Mouse (Mus musculus): ENCODE data around the gene Nt5c2.
A peak's percentile ranks its signal among the peaks of the same experiment; 100 is the strongest.

Nt5c2 gene

DNA sequence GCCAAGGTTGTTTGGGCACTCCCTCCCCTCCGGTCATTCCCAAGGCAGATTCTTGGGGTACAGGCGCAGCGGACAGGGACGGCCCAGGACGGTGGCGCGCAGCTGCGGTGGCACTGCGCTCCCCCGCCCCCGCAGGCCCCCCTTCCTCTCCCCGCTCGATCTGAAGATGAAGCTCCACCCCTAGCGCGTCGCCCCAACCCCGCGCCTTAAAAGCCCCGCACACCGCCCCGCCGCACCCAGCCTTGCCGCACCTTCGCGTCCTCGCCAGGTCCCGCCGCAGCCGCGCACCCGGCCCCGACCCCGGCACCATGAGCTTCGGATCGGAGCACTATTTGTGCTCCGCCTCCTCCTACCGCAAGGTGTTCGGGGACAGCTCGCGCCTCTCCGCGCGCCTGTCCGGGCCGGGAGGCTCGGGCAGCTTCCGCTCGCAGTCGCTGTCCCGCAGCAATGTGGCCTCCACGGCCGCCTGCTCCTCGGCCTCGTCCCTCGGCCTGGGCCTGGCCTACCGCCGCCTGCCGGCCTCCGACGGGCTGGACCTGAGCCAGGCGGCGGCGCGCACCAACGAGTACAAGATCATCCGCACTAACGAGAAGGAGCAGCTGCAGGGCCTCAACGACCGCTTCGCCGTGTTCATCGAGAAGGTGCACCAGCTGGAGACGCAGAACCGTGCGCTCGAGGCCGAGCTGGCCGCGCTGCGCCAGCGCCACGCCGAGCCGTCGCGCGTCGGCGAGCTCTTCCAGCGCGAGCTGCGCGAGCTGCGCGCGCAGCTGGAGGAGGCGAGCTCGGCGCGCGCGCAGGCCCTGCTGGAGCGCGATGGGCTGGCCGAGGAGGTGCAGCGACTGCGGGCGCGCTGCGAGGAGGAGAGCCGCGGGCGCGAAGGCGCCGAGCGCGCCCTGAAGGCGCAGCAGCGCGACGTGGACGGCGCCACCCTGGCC is at the start of gene Nt5c2, which contains the start of gene Ina:
Gene Nt5c2, minus strand, starts transcription at position 707 of the 935 bp plus-strand sequence.
Gene Ina, plus strand, starts transcription at position 252 of the 935 bp plus-strand sequence.
- DNase-seq (ENCODE audit: low spot score): no peak

DNA sequence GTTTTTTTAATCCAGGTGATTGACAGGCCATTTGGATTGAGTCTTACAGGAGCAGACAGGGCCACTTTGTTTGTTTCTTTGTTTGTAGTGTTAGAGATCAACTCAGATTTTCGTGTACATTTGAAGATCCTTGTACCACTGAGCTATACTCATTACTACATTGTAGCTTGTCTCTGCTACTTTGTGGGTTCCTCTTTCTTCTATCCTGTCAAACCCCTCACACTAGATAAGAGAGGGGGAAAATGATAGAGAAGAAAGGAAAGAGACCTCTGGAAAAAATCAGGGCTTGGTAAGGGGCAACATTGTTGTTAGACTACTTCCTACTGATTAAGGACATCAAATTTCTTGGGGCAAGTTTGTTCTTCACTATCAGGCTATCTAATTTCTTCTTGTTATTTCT is 42.7 kb upstream of the Nt5c2 start:
- DNase-seq (ENCODE audit: low spot score): no peak

DNA sequence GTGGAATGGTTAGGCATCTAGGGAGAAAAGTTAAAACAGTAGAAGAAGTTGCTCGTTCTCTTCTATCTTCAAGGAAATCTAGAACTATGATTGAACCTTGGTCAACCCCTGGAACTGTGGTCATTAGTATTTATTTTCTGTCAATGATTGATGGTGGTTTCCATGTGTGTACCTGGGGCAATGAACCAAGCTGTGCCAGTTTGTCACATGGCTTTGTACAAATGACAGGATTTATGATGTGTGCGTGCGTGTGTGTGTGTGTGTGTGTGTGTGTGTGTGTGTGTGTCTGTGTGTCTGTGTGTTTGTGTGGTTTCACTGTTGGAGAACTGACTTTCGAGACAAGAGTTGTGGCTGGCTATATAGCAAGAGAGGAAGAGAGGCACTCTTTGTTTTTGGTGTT is 38.5 kb upstream of the Nt5c2 start:
- no peak for DNase-seq (ENCODE audit: low spot score)

DNA sequence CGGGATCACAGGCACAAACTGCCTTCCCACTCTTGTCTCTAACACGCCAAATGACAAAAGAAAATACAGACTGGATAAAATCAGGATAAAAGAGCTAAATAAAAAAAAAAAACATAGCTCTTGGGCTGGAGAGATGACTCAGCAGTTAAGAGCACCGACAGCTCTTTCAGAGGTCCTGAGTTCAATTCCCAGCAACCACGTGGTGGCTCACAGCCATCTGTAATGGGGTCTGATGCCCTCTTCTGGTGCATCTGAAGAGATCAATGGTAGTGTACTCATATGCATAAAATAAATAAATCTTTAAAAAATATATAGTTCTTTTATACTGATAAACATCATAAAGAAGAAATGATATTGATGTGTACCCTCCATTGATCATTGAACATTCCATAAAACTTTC is 38.0 kb upstream of the Nt5c2 start:
- DNase-seq (ENCODE audit: low spot score): no peak

DNA sequence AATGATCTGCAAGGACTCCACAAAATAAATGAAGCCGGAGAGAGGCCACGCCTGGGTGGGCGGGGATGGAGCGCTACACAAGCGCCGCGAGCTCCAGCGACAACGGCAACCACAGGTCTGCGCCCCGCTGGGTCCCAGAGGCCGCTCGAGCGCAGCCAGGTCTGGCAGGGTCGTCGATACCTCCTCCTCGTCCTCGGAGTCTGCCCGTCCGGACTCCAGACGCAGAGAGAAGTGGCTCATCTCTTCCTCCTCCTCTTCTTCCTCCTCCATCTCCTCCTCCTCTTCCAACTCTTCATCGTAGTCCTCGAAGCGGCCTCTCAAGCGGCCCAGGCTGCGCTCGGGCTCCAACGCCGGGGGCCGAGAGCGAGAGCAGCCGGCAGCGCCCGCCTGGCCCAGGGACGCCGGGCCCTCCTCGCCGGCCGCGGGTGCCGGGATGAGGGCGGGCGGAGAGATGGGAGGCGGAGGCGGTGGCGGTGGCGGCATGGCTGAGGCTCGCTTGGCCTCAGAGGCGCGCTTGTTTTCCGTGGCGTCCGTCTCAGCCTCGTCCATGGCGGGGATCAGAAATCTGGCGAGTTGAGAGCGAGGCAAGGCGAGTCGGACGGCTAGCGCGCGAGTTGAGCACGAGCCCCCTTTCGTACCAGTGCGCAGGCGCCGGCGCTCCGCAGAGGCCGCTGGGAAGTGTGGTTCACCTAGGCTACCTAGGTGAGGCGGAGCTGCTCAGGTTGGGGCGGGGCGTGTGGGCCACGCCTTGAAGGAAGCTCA is 35.5 kb upstream of the Nt5c2 start, which contains the start of gene Pcgf6:
Gene Pcgf6, minus strand, starts transcription at position 636 of the 762 bp plus-strand sequence.
- peak; percentile 18 for DNase-seq (ENCODE audit: low spot score)

DNA sequence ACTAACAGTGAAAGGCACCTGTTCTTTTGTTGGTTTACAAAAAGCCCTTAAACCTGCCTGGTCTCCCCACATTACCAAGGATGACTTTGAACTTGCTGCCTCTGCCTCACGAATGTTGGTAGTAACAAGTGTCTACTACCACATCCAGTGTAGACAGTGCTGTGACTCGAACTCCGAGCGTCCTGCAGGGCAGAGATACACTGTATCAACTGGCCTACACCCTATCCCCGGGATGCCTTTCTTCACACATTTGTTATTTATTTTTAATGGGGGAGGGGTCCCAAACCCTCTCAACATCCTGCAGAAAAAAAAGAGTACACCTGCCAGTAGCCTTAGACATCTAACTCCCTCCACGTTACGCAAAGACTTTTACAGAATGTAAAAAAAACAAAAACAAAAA is 34.9 kb upstream of the Nt5c2 start:
- DNase-seq (ENCODE audit: low spot score): no peak

DNA sequence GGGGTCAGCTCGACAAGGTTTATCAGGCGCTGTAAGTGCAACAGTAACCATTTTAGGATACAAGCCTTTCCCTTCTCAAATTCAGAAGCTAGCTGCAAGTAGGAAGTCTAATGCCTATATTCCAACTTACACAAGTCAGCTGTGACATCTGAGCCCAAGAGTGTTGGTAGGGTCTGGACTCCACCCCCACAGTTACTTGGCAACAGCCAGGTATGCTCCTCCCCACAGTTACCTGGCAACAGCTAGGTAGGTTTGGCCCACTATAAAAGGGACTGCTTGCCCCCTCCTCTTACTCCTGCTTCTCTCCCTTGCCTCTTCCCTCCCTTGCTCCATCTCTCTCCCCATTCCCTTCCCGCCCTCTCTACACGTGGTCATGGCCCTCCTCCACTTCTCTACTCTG is 34.1 kb upstream of the Nt5c2 start:
- no peak for DNase-seq (ENCODE audit: low spot score)

DNA sequence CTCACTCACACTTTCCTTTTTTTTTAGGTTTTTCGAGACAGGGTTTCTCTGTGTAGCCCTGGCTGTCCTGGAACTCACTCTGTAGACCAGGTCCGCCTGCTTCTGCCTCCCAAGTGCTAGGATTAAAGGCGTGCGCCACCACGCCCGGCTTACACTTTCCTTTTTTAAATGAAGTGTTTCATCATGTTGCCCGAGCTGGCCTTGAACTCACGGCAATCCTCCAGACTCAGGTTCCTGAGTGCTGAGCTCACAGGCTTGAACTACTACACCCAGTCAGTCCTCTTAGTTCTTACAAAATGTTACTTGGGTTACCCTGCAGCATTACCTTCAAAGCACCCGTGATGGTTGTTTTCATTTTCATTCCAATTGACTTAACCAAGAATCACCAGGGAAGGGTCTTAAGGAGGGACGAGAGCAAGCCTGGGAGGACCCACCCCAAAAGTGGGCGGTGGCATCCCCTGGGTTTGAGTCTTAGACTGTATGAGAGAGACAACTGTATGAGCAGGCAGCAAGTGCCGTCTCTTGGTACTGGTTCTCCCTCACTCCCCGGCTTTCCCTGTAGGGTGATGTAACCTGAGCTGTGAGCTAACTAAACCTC is 32.4 kb upstream of the Nt5c2 start:
- DNase-seq (ENCODE audit: low spot score): no peak

DNA sequence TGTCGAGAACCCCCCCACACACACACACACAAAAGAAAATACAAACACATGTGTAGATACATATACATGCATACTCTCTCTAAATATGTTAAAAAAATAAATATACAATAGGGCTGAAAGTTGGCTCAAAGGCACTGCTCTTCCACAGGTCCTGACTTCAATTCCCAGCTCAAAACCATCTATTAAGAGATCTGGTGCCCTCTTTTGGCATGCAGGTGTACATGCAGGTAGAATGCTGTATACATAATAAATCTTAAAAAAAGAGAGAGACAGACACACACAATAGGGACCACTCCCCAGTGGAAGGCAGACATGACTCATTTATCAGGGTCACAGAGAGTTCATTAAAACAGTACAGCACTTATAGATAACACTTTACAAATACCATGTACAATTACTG is 31.4 kb upstream of the Nt5c2 start:
- DNase-seq (ENCODE audit: low spot score): no peak

DNA sequence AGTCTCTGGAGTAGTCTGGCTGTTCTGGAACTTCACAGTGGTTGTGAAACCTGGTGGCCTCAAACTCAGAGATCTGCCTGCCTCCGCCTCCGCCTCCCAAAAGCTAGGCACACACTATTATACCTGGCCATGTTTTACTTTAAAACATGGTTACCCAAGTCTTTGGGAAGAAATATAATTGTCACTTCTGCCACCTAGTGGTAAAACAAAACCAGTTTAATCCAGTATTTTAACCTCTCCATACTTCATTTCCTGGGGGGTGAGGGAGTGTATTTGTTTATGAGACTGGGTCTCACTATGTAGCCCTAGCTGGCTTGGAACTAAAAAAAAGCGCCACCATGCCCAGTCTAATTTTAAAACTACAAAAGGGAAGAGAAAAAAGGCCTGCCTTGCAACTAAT is 28.7 kb upstream of the Nt5c2 start:
- DNase-seq (ENCODE audit: low spot score): no peak

DNA sequence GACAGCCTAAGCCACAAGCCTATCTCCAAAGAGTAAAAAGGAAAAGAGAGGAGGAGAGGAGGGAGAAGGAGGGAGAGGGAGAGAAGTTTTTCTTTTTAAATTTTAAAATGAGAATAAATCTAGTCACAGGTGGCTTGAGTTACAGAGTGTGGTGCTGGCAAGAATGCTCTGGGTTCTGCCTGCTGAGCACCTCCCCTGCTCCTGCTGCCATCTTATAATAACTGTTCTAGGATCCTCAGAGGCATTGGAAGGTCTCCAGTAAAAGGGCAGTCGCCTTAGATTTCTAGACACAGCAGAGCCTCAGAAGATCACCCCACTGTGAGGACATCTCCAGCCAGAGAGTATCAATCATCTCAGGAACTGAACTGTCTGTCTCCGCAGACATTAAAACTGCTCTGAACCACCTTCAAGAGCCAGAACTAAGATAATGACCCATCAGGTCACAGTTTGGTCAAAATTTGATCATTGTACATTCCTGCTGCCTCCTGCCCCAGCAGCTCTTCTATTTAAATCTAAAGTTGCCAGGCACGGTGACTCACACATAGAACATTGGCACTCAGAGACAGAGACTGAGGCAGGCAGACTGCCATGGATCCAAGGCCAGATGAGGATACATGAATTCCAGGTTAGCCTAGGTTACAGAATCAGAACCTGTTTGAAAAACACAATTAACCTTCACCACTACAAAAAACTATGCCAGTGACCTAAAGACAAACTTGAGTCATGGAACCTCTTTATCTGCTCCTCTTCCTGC is 25.9 kb upstream of the Nt5c2 start:
- DNase-seq (ENCODE audit: low spot score): no peak

DNA sequence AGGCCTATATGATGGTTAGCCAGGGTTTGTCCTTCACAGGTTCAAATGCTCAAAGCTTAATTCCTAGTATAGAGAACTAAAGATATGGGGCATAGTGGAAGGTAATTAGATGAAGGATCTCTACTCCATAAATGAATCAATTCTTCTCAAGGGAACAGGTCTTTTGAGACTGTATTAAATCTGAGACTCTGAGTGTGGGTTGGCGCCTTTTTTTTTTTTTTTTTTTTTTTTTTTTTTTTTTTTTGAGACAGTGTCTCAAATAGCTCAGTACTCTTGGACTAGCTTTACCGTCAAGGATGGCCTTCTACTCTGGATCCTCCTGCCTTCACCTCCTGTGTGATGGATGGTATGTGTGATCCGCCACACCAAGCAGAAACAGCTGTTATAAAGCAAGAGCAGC is 21.6 kb upstream of the Nt5c2 start:
- DNase-seq (ENCODE audit: low spot score): no peak

DNA sequence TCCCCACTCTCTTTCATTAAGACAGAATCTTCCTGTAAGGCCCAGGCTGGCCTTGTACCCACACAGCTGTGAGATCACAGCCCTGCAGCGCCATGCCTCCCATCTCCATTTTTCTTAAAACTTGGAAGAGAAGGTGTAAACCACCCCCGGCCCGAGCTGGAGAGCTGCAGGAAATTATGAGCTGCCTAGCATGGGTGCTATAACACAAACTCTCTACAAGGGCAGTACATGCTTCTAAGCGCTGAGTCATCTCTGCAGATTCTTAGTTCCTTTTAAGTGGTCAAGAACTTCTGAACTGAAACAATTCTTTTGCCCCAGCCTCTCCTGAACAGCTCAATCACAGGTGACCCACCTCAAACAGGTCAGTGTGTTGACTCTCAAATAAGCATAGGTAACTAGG is 20.0 kb upstream of the Nt5c2 start:
- DNase-seq (ENCODE audit: low spot score): no peak

DNA sequence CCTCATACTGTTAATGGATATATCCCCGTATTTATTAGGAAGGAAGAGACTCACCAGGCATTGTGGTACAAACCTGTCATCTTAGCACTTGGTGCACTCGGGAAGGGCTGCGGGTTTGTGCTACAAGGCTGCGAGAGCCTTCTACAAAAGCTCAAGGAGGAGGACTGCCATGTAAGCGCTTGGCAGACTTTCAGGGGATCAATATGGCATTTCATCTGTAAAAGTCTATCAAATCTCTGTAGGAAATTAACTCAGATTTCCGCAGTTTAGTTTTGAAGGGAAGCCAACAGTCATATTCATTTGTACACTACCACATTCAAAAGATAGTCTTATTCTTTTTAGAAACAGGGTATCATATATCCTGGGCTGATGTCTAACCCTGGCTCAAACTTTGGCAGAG is 16.8 kb upstream of the Nt5c2 start:
- DNase-seq (ENCODE audit: low spot score): no peak

DNA sequence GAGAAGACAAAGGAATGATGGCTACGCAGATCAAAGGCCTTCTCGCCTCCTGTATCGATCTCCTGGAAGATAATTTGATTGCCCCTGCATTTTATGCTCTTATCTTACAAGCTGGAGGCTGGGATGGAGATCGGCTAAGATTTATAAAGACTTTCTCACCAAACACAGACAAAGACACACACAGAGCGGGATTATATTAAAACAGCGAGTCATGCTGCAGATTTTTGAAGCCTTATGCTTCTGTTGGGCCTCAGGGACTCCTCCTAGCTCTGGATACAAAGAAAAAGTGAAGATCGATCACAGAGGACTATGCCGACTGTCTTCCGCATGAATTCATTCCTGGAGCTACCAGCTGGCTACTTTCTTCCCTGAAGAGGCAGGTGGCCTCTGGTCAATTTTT is 14.8 kb upstream of the Nt5c2 start:
- no peak for DNase-seq (ENCODE audit: low spot score)

DNA sequence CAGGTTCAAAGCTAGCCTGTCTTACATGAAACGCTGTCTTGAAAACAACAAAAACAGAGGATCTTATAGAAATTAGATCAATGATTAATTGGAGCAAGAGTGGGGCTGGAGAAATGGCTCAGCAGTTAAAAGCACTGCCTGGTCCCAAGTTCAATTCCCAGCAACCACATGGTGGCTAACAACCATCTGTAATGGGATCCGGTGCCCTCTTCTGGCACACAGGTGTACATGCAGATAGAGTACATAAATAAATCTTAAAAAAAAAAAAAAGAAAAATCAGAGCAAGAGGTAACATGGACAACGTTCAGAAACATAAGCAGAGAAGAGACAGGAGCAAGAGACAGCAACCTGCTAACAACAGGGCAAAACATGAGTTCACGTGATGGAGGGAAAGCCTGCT is 11.6 kb upstream of the Nt5c2 start:
- no peak for DNase-seq (ENCODE audit: low spot score)

DNA sequence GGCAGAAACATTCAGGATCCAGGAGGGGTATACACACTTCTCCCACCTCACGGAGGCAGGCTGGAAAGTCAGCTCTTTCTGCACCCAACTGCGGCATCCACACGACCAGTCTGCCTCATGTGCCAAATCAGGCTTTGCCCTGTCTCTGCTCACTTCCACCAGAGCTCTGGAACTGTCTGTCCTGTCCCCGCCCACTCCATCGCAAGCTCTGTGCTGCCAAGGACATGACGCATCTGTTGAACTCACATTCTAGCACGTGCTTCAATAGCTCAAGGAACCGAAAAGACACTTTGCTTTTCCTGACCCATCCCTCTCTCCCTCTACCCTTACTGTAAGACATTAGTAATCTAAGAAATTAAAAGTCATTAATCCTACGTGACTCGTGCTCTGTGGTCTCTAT is 10.0 kb upstream of the Nt5c2 start:
- DNase-seq (ENCODE audit: low spot score): no peak

DNA sequence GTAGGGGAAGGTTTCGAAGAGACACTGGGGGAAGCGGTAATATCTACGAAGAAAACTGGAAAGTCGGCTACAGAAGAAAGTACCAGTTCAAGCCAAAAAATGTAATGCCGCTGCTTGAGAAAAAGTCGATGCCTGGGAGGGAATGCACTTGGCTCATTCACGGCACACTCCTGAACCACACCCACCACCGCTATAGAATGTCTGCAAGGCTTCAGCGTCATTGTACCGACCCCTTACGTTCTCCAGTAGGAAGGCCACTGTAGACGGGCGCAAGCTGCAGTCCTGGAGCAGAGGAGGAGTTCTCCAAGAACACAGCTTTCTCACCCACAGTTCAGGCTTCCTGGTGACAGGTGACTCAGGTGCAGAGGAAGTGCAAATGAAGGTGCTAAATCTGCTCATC is 8.6 kb upstream of the Nt5c2 start:
- DNase-seq (ENCODE audit: low spot score): no peak

DNA sequence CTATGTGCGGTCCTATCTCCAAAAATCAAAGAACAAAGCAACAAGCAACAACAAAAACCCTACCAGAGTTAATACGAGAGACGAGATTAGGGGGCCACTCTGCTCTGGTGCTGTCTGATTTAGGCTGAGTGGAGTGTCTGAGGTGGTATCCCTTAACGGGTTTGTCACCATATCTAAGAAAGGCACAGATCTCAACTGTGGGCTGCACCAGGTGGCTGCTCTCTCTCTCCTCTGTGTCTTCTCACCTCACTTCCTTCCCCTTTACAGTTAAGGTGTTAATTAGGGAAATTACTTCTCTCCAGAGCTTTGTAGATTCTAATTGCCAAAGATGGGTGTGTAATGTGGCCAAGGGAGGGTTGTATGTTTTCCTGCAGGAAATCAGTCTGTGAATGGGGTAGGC is 7.8 kb upstream of the Nt5c2 start:
- DNase-seq (ENCODE audit: low spot score): no peak

DNA sequence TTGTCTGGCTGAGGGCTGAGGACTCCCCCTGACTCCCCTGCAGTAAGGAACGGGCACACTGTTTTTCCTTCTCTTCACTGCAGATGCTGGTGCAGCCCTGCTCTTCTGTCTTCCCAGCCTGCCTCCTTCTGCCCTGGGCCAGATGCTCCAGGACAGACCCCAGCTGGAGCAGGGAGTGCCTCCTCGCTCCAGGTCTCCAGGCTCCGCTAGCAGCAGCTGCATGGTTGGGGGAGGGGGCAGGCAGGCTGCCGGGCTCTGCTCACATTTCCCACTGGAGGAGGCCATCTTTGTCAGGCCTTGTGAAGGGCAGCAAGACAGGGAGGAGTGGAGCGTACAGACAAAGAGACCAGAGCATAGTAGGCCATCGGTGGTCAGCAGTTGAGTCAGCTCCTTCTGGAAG is 4.4 kb upstream of the Nt5c2 start:
- no peak for DNase-seq (ENCODE audit: low spot score)

DNA sequence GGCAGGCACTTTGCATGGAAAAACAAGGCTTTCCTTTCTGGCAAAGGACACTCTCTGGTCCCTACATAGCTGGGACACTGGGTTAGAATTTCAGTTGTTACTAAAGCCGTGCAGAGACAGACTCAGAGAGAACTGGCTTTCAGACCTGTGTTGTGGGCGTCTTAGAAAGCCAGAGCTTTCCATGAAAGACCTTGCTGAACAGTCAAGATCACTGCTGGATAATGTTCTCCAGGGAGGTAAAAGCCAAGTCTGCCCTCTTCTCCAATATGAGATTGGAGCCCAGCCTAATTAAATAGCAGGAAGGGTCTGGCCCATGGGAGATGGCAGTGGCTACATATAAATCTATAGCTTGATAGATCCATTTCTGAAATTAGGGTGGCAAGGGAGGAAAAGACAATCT is 3.4 kb upstream of the Nt5c2 start:
- DNase-seq (ENCODE audit: low spot score): no peak

DNA sequence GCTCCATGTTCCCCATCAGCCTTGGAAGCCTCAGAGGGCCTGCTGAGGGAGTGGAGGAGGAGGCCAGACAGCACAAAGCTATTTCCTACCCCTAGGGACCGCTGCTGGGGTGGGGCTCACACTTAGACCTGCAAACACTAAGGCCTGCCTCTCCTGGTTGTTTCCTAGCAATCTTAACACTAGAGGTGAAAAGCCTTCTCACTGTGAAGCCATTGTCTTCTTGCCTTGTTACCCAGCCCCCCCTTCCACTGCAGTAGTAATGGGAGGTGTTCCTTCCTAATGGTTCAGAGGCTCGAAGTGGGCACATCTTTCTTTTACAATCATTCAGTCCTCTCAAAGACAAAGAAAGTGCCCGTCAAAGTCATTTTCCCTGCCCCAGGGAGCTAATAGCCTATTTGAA is 2.9 kb upstream of the Nt5c2 start:
- no peak for DNase-seq (ENCODE audit: low spot score)

Measured in layer of hippocampus, adult 9-10 months (tissue).